Mouse (Mus musculus): ENCODE data around the gene Cnot6l.

The Cnot6l gene

GRCm38 (mm10) chr5:96161263-96161577, 2.8 kb downstream of the Cnot6l start:
- no peak for DNase-seq

- peak; percentile 47 to 56 for DNase-seq
These were observed 3.3 kb downstream of the Cnot6l start for GRCm38 (mm10) chr5:96160467-96161262.

- DNase-seq, result no peak
These were observed 21.6 kb downstream of the Cnot6l start for GRCm38 (mm10) chr5:96142351-96142750.

GRCm38 (mm10) chr5:96130683-96131082, 33.3 kb downstream of the Cnot6l start:
- DNase-seq, result no peak

- DNase-seq, result no peak
These were observed 37.1 kb downstream of the Cnot6l start for GRCm38 (mm10) chr5:96126856-96127255.

- DNase-seq, result no peak
These were observed 49.0 kb downstream of the Cnot6l start for GRCm38 (mm10) chr5:96114943-96115342.

- no peak for DNase-seq
These were observed 59.3 kb downstream of the Cnot6l start for GRCm38 (mm10) chr5:96104644-96105043.

GRCm38 (mm10) chr5:96091468-96091867, 72.5 kb downstream of the Cnot6l start:
- DNase-seq, result no peak

- no peak for DNase-seq
These were observed 78.6 kb downstream of the Cnot6l start for GRCm38 (mm10) chr5:96085324-96085723.

GRCm38 (mm10) chr5:96079026-96079425, 84.9 kb downstream of the Cnot6l start:
- no peak for DNase-seq

GRCm38 (mm10) chr5:96065591-96065990, 98.4 kb downstream of the Cnot6l start:
- no peak for DNase-seq

- peak in 1 of 2 experiments; percentile 18 for DNase-seq
These were observed 121.5 kb downstream of the Cnot6l start for GRCm38 (mm10) chr5:96042492-96042891.

GRCm38 (mm10) chr5:96041507-96042104, 122.4 kb downstream of the Cnot6l start:
- no peak for DNase-seq

- DNase-seq, result no peak
These were observed 124.7 kb downstream of the Cnot6l start for GRCm38 (mm10) chr5:96039188-96039840.

GRCm38 (mm10) chr5:96037684-96038121, 126.3 kb downstream of the Cnot6l start:
- peak; percentile 23 to 53 for DNase-seq

GRCm38 (mm10) chr5:96036125-96036672, 127.8 kb downstream of the Cnot6l start:
- DNase-seq, result peak in 1 of 2 experiments; percentile 16

GRCm38 (mm10) chr5:96034101-96034500, 129.9 kb downstream of the Cnot6l start:
- no peak for DNase-seq

- DNase-seq, result no peak
These were observed 134.2 kb downstream of the Cnot6l start for GRCm38 (mm10) chr5:96029821-96030220.

Data from kidney, postnatal 4 days (tissue).